Mouse (Mus musculus) forebrain, embryonic 12.5 days (tissue): ENCODE results near the gene Efna3. TPM values are rescaled to one million over a fixed set of nuclear protein-coding genes. Genes with fewer than 3 reads are reported as not detected.

Source experiments
- polyA plus RNA-seq: library from polyadenylated mRNA; unstranded; fragments of >200 nt; fragmentation: Nextera tagmentation; extraction: Ambion mirVana; gene quantifications from 2 replicates; pipeline ENCODE4 v1.2.1, GENCODE M21; 2016

The Efna3 gene
- polyA plus RNA-seq, 1 experiment from 2014 or later, result 11.9 TPM

Other genes starting within 250 kb of the Efna3 start
- gene Rusc1, start 229.7 kb downstream of the Efna3 start, polyA plus RNA-seq, result 36.0 and 40.0 TPM in 2 replicates
- gene Gm43738, start 221.9 kb downstream of the Efna3 start, polyA plus RNA-seq, result 0.12 TPM in 1 of 2 replicates, not detected in the other
- gene Fdps, start 221.0 kb downstream of the Efna3 start, polyA plus RNA-seq, result 292 and 322 TPM in 2 replicates
- 0.09 and 0.22 TPM in 2 replicates for gene Pklr, start 186.8 kb downstream of the Efna3 start, polyA plus RNA-seq
- gene Hcn3, start 162.8 kb downstream of the Efna3 start, polyA plus RNA-seq, result 11.2 and 15.1 TPM in 2 replicates
- 41.1 and 42.5 TPM in 2 replicates for gene Clk2, start 158.2 kb downstream of the Efna3 start, polyA plus RNA-seq
- gene Scamp3, start 145.5 kb downstream of the Efna3 start, polyA plus RNA-seq, result 89.7 and 94.4 TPM in 2 replicates
- gene Fam189b, start 139.8 kb downstream of the Efna3 start, polyA plus RNA-seq, result 25.6 and 26.3 TPM in 2 replicates
- gene Gba, start 120.0 kb downstream of the Efna3 start, polyA plus RNA-seq, result 34.3 and 37.4 TPM in 2 replicates
- gene Thbs3, start 107.8 kb downstream of the Efna3 start, polyA plus RNA-seq, result 95.1 and 97.9 TPM in 2 replicates
- gene Mtx1, start 95.9 kb downstream of the Efna3 start, polyA plus RNA-seq, result 185 and 194 TPM in 2 replicates
- gene Muc1, start 93.9 kb downstream of the Efna3 start, polyA plus RNA-seq, result 3.8 and 4.7 TPM in 2 replicates
- gene Krtcap2, start 77.0 kb downstream of the Efna3 start, polyA plus RNA-seq, result 249 and 252 TPM in 2 replicates
- 25.1 and 26.6 TPM in 2 replicates for gene Trim46, start 76.7 kb downstream of the Efna3 start, polyA plus RNA-seq
- gene Dpm3, start 63.6 kb downstream of the Efna3 start, polyA plus RNA-seq, result 79.1 and 84.3 TPM in 2 replicates
- gene Slc50a1, start 52.4 kb downstream of the Efna3 start, polyA plus RNA-seq, result 28.6 and 29.7 TPM in 2 replicates
- 9.7 and 12.6 TPM in 2 replicates for gene Efna1, start 41.8 kb downstream of the Efna3 start, polyA plus RNA-seq
- gene Efna4, start 15.1 kb upstream of the Efna3 start, polyA plus RNA-seq, result 17.1 and 20.0 TPM in 2 replicates
- 22.7 and 28.2 TPM in 2 replicates for gene Adam15, start 27.0 kb upstream of the Efna3 start, polyA plus RNA-seq
- gene Dcst2, start 39.0 kb upstream of the Efna3 start, polyA plus RNA-seq, result 0.13 and 0.22 TPM in 2 replicates
- 0.36 and 0.54 TPM in 2 replicates for gene Dcst1, start 42.3 kb upstream of the Efna3 start, polyA plus RNA-seq
- 0.45 and 0.62 TPM in 2 replicates for gene Zbtb7b, start 71.8 kb upstream of the Efna3 start, polyA plus RNA-seq
- 0.24 and 2.0 TPM in 2 replicates for gene Lenep, start 79.8 kb upstream of the Efna3 start, polyA plus RNA-seq
- 32.2 and 33.1 TPM in 2 replicates for gene Flad1, start 88.9 kb upstream of the Efna3 start, polyA plus RNA-seq
- 363 and 395 TPM in 2 replicates for gene Cks1b, start 95.4 kb upstream of the Efna3 start, polyA plus RNA-seq
- gene Shc1, start 95.5 kb upstream of the Efna3 start, polyA plus RNA-seq, result 28.4 and 30.9 TPM in 2 replicates
- gene Pygo2, start 107.2 kb upstream of the Efna3 start, polyA plus RNA-seq, result 47.2 and 48.8 TPM in 2 replicates
- 14.4 and 14.7 TPM in 2 replicates for gene Pbxip1, start 113.7 kb upstream of the Efna3 start, polyA plus RNA-seq
- 65.6 and 66.1 TPM in 2 replicates for gene Pmvk, start 131.6 kb upstream of the Efna3 start, polyA plus RNA-seq
- gene Kcnn3, start 197.2 kb upstream of the Efna3 start, polyA plus RNA-seq, result 2.0 and 2.3 TPM in 2 replicates